Mouse (Mus musculus) liver, embryonic 14.5 days (tissue): ENCODE measurements at regions not wholly inside any gene's neighbourhood (a gene's known extent, or its start where the extent isn't known, plus 50 kb on each side); places are given as distances from the start of the nearest gene placed in this dataset.
A peak's percentile ranks its signal among the peaks of the same experiment; 100 is the strongest.

Experiments used
- ATAC-seq: fragments of 200-750 bp; cut with Nextera tagmentation; 2 replicates; pipeline ENCODE4 v1.8.0; 2017; ENCODE audit warnings: moderate number of reproducible peaks, mild to moderate bottlenecking, moderate library complexity; ENCODE audit not compliant: insufficient read depth
- DNase-seq, 3 experiments: peaks; one replicate each; pipeline ENCODE4 v3.0.0-alpha.2; 2012 to 2013; ENCODE audit warnings: low read depth in 3 of 3, low spot score in 3 of 3
- H3K27ac ChIP-seq: fragments of 300-500 bp; sonication (generic); 2 replicates; pipeline ENCODE4 v1.5.1; 2014; ENCODE audit warnings: moderate library complexity, mild to moderate bottlenecking, control low read depth, inconsistent platforms
- H3K27me3 ChIP-seq: fragments of 300-500 bp; sonication (generic); 2 replicates; pipeline ENCODE4 v1.6.1; 2014; ENCODE audit warnings: mild to moderate bottlenecking, low read length, moderate library complexity; ENCODE audit not compliant: control insufficient read depth, insufficient read depth
- H3K36me3 ChIP-seq: fragments of 300-500 bp; sonication (generic); replicated peaks from 2 replicates; pipeline ENCODE4 v1.6.1; 2014; ENCODE audit warnings: low read depth; ENCODE audit not compliant: control insufficient read depth, insufficient read depth
- H3K4me1 ChIP-seq, 2 experiments: fragments of 200-500 bp in 1 of 2; fragments of 300-500 bp in 1 of 2; sonication (generic) in 1 of 2; replicated peaks; 2 replicates each; pipeline ENCODE4 v1.6.1; 2012 to 2014; ENCODE audit warnings: antibody characterized with exemption in 1 of 2, inconsistent platforms in 1 of 2, low read length in 1 of 2; ENCODE audit not compliant: control insufficient read depth in 2 of 2, insufficient read depth in 2 of 2
- H3K4me2 ChIP-seq: fragments of 300-500 bp; sonication (generic); 2 replicates; pipeline ENCODE4 v1.6.1; 2014; ENCODE audit warnings: low read depth, mild to moderate bottlenecking, control low read depth, moderate library complexity
- H3K4me3 ChIP-seq, 2 experiments: fragments of 200-500 bp in 1 of 2; fragments of 300-500 bp in 1 of 2; sonication (generic) in 1 of 2; 2 replicates each; pipeline ENCODE4 v1.5.1; 2012 to 2014; ENCODE audit warnings: low read depth in 2 of 2, low read length in 2 of 2, mild to moderate bottlenecking in 2 of 2, control low read depth in 1 of 2, inconsistent platforms in 1 of 2, moderate library complexity in 1 of 2; ENCODE audit not compliant: insufficient read depth in 1 of 2
- H3K9ac ChIP-seq: fragments of 300-500 bp; sonication (generic); replicated peaks from 2 replicates; pipeline ENCODE4 v1.6.1; 2014; ENCODE audit warnings: mild to moderate bottlenecking, control low read depth, moderate library complexity
- H3K9me3 ChIP-seq: fragments of 300-500 bp; sonication (generic); 2 replicates; pipeline ENCODE4 v1.6.1; 2016; ENCODE audit warnings: low read length, mixed read lengths; ENCODE audit not compliant: control insufficient read depth
- CTCF ChIP-seq: IDR thresholded peaks from 2 replicates; pipeline ENCODE4 v1.5.1; 2016; ENCODE audit warnings: antibody characterized with exemption, low read depth, control low read depth
- EP300 ChIP-seq: IDR thresholded peaks from 2 replicates; pipeline ENCODE4 v1.6.1; 2016; ENCODE audit warnings: antibody characterized with exemption, low read depth
- WGBS: fragments of 180-500 bp; shearing (Covaris S2); extraction: QIAGEN DNeasy Blood & Tissue Kit; methylation state at CpG from one replicate; pipeline ENCODE4 v1.1.7; 2014; ENCODE audit not compliant: insufficient replicate concordance; 5-methylcytosine and 5-hydroxymethylcytosine counted together

DNA sequence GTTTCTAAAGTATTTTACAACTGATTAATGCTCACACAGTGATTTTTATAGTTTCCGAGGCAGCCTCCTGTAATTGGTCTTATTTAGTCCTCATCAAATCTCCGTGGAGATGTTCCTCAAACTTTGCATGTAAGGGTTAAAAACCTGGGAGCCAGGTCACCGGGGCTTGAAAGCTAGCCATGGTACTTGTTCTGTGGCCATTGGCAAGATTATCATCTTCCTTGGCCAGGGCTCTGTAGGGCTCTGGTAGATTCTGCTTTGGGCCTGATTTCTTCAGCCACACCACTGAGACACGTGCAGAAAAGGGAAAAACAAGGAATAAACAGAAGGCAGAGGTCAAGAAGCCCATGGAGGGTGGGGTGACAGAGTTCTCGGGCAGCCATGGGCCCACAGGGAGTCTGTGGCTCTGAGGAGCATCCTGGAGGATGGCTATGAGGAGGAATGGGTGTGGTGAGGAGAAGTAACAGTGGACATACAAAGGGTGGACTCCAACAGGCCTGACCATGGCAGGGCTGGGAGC, 50.7 kb upstream of the Eps8l3 start:
- Histone ChIP-seq H3K27me3 (no peaks in the 10 kb centered on the region), H3K36me3 (no peaks in the 10 kb centered on the region), H3K4me1 (peaks cover 0 to 3% of the 10 kb centered on the region in 2 experiments; a peak in 1 of 4 replicates), H3K27ac (no peak overlapping the region), H3K4me3 (no peak overlapping the region), H3K4me2 (no peak overlapping the region), H3K9me3 (peaks cover 2% of the 10 kb centered on the region; the same call in 1 of the 2 replicates), H3K9ac (no peak overlapping the region)
- 45% methylated on average over 5 of the region's 5 CpGs for WGBS
- DNase-seq, result no peak
- TF ChIP-seq EP300 (no peak), CTCF (no peak)
- ATAC-seq, result no peak

DNA sequence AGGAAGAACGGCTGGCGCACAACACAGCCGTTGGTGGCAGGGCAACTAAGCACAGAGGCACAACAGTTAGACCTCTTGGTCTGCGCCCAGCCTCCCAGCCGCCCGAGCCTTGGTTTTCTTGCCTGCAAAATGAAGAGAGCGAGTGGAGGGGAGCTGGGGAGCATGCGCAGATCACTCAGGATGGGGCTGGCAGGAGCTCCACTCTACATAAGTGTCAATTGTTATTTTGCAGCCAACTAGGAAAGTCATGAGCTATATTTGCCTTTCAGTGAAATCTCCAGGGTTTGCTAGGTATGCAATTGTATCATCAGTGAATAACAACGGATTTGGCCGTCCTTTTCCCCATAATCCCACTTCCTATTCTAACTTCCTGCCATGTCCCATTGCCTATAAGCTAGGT, 51.6 kb upstream of the Eps8l3 start:
- Histone ChIP-seq H3K9ac (no peak overlapping the region), H3K4me2 (no peak overlapping the region), H3K36me3 (no peaks in the 10 kb centered on the region), H3K9me3 (peaks cover 2% of the 10 kb centered on the region; the same call in 1 of the 2 replicates), H3K27me3 (no peaks in the 10 kb centered on the region), H3K27ac (no peak overlapping the region), H3K4me1 (peaks cover 0 to 3% of the 10 kb centered on the region in 2 experiments; a peak in 1 of 4 replicates), H3K4me3 (no peak overlapping the region)
- 71% methylated on average over 10 of the region's 10 CpGs for WGBS
- ATAC-seq (no peak), DNase-seq (no peak)
- no peak for TF ChIP-seq EP300
- no peak for TF ChIP-seq CTCF

DNA sequence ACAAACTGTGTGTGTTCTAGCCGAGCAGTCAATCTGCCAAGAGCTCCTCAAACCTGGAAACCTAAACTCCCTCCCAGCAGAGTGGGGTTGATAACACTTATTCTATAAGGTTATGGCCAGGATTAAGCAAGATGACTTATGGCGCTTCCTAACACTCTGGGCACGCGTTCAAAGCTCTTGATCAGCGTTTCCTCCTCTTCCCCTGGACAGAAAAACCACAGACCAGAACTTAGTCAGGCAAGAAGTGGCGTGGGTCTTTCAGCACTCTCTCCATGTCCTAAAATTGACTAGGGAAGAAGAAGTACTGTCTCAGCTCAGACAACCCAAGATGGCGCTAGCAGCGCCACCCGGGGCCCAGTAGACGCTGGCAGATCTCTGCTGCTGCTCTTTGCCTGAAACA, 52.7 kb upstream of the Eps8l3 start:
- Histone ChIP-seq H3K9ac (no peak overlapping the region), H3K4me3 (no peak overlapping the region), H3K27me3 (no peaks in the 10 kb centered on the region), H3K9me3 (peaks cover 2% of the 10 kb centered on the region; the same call in 1 of the 2 replicates), H3K4me1 (peaks cover 0 to 8% of the 10 kb centered on the region in 2 experiments; a peak in 3 of 4 replicates), H3K27ac (no peak overlapping the region), H3K4me2 (no peak overlapping the region), H3K36me3 (no peaks in the 10 kb centered on the region)
- WGBS, result 66% methylated on average over 10 of the region's 10 CpGs
- DNase-seq, result no peak
- TF ChIP-seq EP300, result no peak
- TF ChIP-seq CTCF, result no peak
- ATAC-seq, result no peak

DNA sequence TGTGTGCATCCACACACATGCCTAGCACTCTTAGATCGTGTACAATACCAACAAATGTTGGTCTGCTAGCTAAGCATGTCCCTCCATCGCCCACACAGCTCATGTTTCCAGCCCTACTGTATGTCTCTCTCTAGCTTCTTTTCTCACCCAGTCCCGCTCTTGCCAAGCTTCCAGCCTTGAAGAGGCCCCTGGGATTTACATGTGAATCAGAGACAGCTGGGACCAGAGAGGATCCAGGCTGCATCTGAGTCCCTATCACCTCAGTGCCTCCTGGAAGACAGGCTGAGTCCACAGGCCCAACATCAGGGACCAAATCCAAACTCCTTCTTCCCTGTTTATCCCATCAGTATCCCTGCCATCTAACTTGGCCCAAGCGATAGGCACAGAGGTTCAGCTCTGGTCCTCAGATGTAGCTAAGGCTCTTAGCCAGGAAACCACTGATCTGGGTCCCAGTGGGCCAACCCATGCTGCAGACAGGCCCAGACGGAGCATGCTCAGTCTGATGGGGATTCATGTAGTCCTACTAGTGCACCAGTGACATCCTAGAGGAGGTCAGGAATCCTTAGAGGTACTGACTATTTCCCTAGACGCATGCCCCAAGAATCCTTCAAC, 53.3 kb upstream of the Eps8l3 start:
- no peak overlapping the region for H3K9ac ChIP-seq
- H3K4me2 ChIP-seq, result no peak overlapping the region
- TF ChIP-seq EP300 (no peak), CTCF (no peak)
- no peak for DNase-seq
- H3K4me1 ChIP-seq, result peaks cover 5 to 14% of the 10 kb centered on the region in 2 experiments
- WGBS, result 75% methylated on average over 6 of the region's 6 CpGs
- no peak overlapping the region for H3K27ac ChIP-seq
- H3K9me3 ChIP-seq, result peaks cover 2% of the 10 kb centered on the region; the same call in 1 of the 2 replicates
- H3K36me3 ChIP-seq, result no peaks in the 10 kb centered on the region
- no peak overlapping the region for H3K4me3 ChIP-seq
- no peaks in the 10 kb centered on the region for H3K27me3 ChIP-seq
- no peak for ATAC-seq

DNA sequence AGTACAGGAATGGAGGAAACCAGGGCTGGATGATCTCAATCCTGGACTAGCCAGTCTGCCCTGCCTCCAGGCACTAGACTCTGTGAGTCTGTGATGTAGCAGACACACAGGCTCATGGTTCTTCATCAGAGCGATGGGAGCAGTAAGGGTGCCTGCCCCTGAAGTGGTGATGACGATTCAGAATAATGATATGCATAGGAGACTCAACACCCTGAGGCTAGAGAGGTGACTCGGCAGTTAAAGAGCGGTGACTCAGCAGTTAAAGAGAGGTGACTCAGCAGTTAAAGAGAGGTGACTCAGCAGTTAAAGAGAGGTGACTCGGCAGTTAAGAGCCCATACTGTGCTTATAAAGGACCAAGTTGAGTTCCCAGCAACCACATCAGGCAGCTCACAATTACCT, 53.9 kb upstream of the Eps8l3 start:
- ATAC-seq (no peak), DNase-seq (peak in 1 of 3 experiments; percentile 27)
- H3K4me1 ChIP-seq, result peaks cover 5 to 15% of the 10 kb centered on the region in 2 experiments
- no peaks in the 10 kb centered on the region for H3K27me3 ChIP-seq
- TF ChIP-seq CTCF (no peak), EP300 (0 out of 2 replicates have a peak, but pooled peaks have one; percentile 15)
- no peak overlapping the region for H3K4me2 ChIP-seq
- H3K4me3 ChIP-seq, result no peak overlapping the region
- no peak overlapping the region for H3K27ac ChIP-seq
- 79% methylated on average over 5 of the region's 5 CpGs for WGBS
- no peak overlapping the region for H3K9ac ChIP-seq
- H3K9me3 ChIP-seq, result peaks cover 2% of the 10 kb centered on the region; the same call in 1 of the 2 replicates
- no peaks in the 10 kb centered on the region for H3K36me3 ChIP-seq
